Mouse (Mus musculus) thymus, adult 2 months (tissue): ENCODE results near the gene Trabd. TPM values are rescaled to one million over a fixed set of nuclear protein-coding genes. Genes with fewer than 3 reads are reported as not detected.

Experiments
- DNase-seq: peaks from one replicate; pipeline ENCODE4 v3.0.0; 2021
- H3K27ac ChIP-seq: fragments of 200-500 bp; 2 replicates; pipeline ENCODE4 v1.5.1; 2012; ENCODE audit warnings: low read length, control low read depth; ENCODE audit not compliant: control insufficient read depth, insufficient read depth
- H3K27me3 ChIP-seq: fragments of 200-500 bp; 2 replicates; pipeline ENCODE4 v1.6.1; 2012; ENCODE audit warnings: mild to moderate bottlenecking, low read length, moderate library complexity, mixed read lengths; ENCODE audit not compliant: control insufficient read depth, insufficient read depth
- H3K36me3 ChIP-seq: fragments of 200-500 bp; 2 replicates; pipeline ENCODE4 v1.6.1; 2012; ENCODE audit warnings: mild to moderate bottlenecking, low read length, moderate library complexity; ENCODE audit not compliant: control insufficient read depth, insufficient read depth
- H3K4me1 ChIP-seq: fragments of 200-500 bp; replicated peaks from 2 replicates; pipeline ENCODE4 v1.6.1; 2012; ENCODE audit warnings: low read length; ENCODE audit not compliant: control insufficient read depth, insufficient read depth
- H3K4me3 ChIP-seq: fragments of 200-500 bp; 2 replicates; pipeline ENCODE4 v1.5.1; 2012; ENCODE audit warnings: mild to moderate bottlenecking, low read length, control low read depth, moderate library complexity; ENCODE audit not compliant: control insufficient read depth, insufficient read depth
- CTCF ChIP-seq: fragments of 200-500 bp; IDR thresholded peaks from 2 replicates; pipeline ENCODE4 v1.5.1; 2012; ENCODE audit warnings: mild to moderate bottlenecking, control low read depth, low read length, moderate library complexity, borderline replicate concordance; ENCODE audit not compliant: control insufficient read depth, poor library complexity, insufficient read depth; ENCODE audit errors: extremely low read depth
- POLR2A ChIP-seq: fragments of 200-500 bp; IDR thresholded peaks from 2 replicates; pipeline ENCODE4 v1.6.1; 2012; ENCODE audit warnings: mild to moderate bottlenecking, low read length, control low read depth, moderate library complexity; ENCODE audit not compliant: control insufficient read depth, poor library complexity, insufficient read depth; ENCODE audit errors: extremely low read depth
- WGBS: fragments of 180-500 bp; shearing (Covaris S2); methylation state at CpG from one replicate; pipeline ENCODE4 v1.1.7; 2018; 5-methylcytosine and 5-hydroxymethylcytosine counted together
- polyA plus RNA-seq: library from polyadenylated mRNA; depleted of rRNA; stranded (reverse); fragments of >200 nt; gene quantifications from 2 replicates; pipeline ENCODE4 v1.2.3, GENCODE M21; 2012

Gene Trabd
- polyA plus RNA-seq, 1 experiment = 81.2 TPM

DNA sequence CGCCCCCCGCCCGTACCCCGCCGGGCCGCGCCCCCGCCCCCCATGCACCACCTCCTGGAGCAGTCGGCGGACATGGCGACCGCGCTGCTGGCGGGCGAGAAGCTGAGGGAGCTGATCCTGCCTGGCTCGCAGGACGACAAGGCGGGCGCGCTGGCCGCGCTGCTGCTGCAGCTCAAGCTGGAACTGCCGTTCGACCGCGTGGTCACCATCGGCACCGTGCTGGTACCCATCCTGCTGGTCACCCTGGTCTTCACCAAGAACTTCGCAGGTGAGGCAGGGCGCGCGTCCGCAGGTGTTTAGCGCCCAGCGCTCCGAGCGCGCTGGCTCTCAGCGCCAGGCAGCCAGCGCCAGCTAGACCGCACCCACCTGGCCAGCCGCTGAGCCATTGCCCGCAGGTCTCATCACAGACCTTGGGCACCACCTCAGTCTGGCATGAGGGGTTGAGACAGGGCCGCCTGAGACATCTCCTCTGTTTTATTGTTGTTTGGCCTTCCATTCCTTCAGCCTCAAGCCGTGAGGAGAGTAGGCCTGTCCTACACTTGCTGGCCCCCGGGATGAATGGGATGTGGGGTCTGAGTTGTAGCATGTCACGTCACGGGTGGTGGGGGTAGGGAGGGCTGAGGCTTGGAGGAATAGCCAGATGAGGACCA is 14.8 kb upstream of the Trabd start:
- TF ChIP-seq POLR2A (no peak), CTCF (no peak)
- Histone ChIP-seq H3K36me3 (no peaks in the 10 kb centered on the region), H3K27me3 (peaks cover 8% of the 10 kb centered on the region; the same call in 1 of the 2 replicates), H3K4me3 (peak overlapping the region; percentile 4; the same call in 1 of the 2 replicates), H3K27ac (no peak overlapping the region), H3K4me1 (peaks cover 4% of the 10 kb centered on the region; the same call in 1 of the 2 replicates)
- DNase-seq = no peak
- 8% methylated on average over 40 of the region's 48 CpGs for WGBS

DNA sequence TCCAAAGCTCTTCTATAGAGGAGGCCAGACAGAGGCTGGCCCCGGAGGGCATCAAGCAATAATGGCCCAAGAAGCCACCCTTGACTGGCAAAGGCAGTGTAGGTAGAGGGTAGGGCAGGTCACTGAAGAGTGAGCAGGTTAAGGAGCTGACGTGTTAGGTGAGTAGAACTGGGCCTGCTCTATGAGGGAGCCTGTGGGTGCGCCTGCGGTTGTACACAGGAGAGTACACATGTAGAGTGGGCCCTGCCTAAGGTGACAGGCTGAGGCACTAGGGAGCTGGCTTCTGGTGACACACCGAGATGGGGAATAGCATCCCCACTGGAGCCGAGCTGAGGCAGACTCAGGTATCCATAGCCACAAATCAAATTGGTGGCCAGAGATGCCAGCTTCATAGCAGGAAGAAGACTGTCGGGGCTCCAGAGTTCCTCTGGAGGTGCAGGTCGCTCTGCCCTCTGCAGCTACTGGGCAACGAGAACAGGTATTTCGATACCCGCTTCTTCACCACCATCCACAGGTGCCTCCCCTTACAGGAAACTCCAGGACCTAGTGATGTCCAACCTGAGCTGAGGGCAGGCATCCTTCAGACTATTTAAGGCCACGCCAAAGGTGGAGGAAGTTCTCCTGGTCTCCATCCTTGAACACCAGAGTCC is 14.0 kb upstream of the Trabd start:
- no peak overlapping the region for H3K27ac ChIP-seq
- H3K4me1 ChIP-seq = peaks cover 4% of the 10 kb centered on the region; the same call in 1 of the 2 replicates
- peaks cover 8% of the 10 kb centered on the region; the same call in 1 of the 2 replicates for H3K27me3 ChIP-seq
- TF ChIP-seq POLR2A = no peak
- TF ChIP-seq CTCF = no peak
- no peak overlapping the region for H3K4me3 ChIP-seq
- no peak for DNase-seq
- no peaks in the 10 kb centered on the region for H3K36me3 ChIP-seq
- 94% methylated on average over 12 of the region's 12 CpGs for WGBS

DNA sequence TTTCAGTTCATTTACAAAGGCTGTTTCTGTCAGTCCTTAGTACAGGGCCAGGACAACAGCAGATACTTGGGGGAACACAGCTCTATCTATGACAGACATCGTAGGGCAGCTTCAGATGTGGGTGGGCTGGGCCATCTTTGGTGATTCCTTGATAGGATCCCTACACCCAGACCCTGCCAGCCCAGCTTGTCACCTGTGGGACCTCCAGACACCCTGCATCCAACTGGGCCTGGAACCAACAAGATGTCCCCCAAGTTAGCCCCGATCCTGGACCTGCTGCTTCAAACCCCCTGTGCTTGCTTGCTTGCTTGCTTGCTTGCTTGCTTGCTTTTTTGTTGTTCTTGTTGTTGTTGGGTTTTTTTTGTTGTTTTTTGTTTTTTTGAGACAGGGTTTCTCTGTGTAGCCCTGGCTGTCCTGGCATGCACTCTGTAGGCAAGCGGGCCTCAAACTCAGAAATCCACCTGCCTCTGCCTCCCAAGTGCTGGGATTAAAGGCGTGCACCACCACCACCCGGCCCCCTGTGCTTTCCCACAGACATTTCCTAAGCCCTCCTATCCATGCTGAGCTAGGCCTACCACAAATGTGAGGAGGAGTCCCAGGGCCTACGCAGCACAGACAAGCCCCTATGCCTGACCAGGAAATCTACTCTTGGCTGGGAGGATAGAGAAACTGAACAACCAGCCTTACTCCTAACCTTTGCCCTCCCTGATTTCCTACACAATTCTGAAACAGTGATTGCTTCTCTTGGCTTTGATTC is 13.0 kb upstream of the Trabd start:
- 96% methylated on average over 6 of the region's 6 CpGs for WGBS
- H3K27me3 ChIP-seq = peaks cover 8% of the 10 kb centered on the region; the same call in 1 of the 2 replicates

DNA sequence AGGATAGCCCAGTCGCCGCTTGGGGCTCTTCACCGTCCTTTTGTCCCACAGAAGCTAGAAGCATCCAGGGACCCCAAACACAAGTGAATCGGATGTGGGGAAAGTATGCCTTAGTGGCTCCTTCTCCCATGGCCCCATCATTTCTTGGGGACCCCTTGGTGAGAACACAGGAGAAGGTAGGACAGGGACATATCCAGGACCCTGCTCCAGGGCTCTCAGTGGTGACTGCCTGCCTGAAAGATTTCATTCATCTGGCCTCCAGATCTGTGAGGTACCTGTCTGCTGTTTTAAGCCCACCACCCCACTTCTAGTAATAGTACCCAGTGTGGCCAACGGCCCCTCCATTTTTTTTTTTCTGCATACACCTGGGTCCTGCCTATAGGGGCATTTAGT is 12.4 kb upstream of the Trabd start:
- no peaks in the 10 kb centered on the region for H3K36me3 ChIP-seq
- WGBS = 94% methylated on average over 5 of the region's 5 CpGs
- H3K4me1 ChIP-seq = peaks cover 4% of the 10 kb centered on the region; the same call in 1 of the 2 replicates
- TF ChIP-seq CTCF (no peak), POLR2A (no peak)
- H3K4me3 ChIP-seq = no peak overlapping the region
- DNase-seq = no peak
- no peak overlapping the region for H3K27ac ChIP-seq
- H3K27me3 ChIP-seq = peaks cover 8% of the 10 kb centered on the region; the same call in 1 of the 2 replicates

More for the DNA sequence above, 13.0 kb upstream of the Trabd start:
- TF ChIP-seq POLR2A = no peak
- TF ChIP-seq CTCF = no peak
- Histone ChIP-seq H3K36me3 (no peaks in the 10 kb centered on the region), H3K4me3 (no peak overlapping the region), H3K27ac (no peak overlapping the region), H3K4me1 (peaks cover 4% of the 10 kb centered on the region; the same call in 1 of the 2 replicates)
- no peak for DNase-seq

DNA sequence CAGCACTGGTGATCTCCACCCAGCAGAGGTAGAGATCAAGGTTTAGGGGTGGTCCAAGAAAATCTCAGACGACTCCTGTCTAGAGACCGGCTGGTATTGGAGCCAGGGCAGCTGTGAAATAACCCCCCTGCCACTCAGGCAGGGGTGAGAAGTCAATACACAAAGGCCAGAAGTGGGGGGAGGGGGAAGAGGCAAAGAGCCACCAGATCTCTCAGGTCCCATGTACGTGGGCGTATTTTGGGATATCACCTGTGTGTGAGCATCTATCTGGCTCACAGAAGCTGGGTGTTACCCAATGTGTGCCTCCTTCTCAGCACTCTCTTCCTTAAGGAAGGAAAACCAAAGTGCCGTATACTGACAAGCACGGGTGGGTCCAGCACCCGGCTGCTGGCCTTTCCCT is 11.9 kb upstream of the Trabd start:
- no peak for DNase-seq
- H3K36me3 ChIP-seq = no peaks in the 10 kb centered on the region
- peaks cover 4% of the 10 kb centered on the region; the same call in 1 of the 2 replicates for H3K4me1 ChIP-seq
- H3K27me3 ChIP-seq = peaks cover 8% of the 10 kb centered on the region; the same call in 1 of the 2 replicates
- no peak for TF ChIP-seq POLR2A
- no peak for TF ChIP-seq CTCF
- no peak overlapping the region for H3K27ac ChIP-seq
- WGBS = 93% methylated on average over 7 of the region's 7 CpGs
- no peak overlapping the region for H3K4me3 ChIP-seq

DNA sequence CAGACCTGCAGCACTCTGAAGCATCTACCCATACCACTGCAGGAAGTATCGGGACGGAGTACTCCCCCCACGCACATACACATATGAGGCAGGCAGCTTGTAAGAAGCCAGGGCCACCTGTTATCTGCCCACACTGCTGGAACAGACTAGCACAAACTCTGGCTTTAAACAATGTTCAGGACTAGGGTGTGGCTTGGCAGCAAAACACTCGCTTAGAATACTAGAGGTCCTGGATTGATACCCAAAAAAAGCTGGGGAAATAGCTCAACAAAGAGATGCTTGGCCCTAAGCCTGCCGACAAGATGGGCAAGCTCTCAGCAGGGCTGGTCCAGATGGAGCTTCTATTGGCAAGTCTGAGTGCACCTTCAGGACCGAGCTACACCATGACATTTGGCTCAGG is 11.4 kb upstream of the Trabd start:
- Histone ChIP-seq H3K27ac (no peak overlapping the region), H3K4me1 (peaks cover 4% of the 10 kb centered on the region; the same call in 1 of the 2 replicates), H3K36me3 (no peaks in the 10 kb centered on the region), H3K4me3 (no peak overlapping the region), H3K27me3 (peaks cover 8% of the 10 kb centered on the region; the same call in 1 of the 2 replicates)
- no peak for DNase-seq
- WGBS = 85% methylated on average over 6 of the region's 6 CpGs
- TF ChIP-seq CTCF = no peak
- TF ChIP-seq POLR2A = no peak
